Mouse (Mus musculus) T-helper 17 cell (primary cell): Measurements from ENCODE around the gene Esm1.

Experiments used
- in situ Hi-C, 2 experiments: fragments of 300-600 bp; cut with MboI, MseI; formaldehyde crosslinking; loops; 1 replicate in 1 of 2; 2 replicates in 1 of 2; pipeline ENCODE4 v1.15.1; 2025; ENCODE audit warnings: high pct_unique_total_duplicates in 2 of 2

Esm1 gene

GRCm38 (mm10) chr13:113209624-113210023, at the start of gene Esm1:
Gene Esm1 (plus strand): TSS chr13:113209659.
- in situ Hi-C loops = loop anchor here in 1 of 2 experiments (5.0 kb wide), 1 partner anchor 42 kb away; no protein-coding TSS in a partner anchor

GRCm38 (mm10) chr13:113164252-113165005, 45.0 kb upstream of the Esm1 start:
- in situ Hi-C loops = loop anchor here in 1 of 2 experiments (5.0 kb wide), 1 partner anchor 43 kb away; the partner anchor contains the start of gene Esm1

DNA sequence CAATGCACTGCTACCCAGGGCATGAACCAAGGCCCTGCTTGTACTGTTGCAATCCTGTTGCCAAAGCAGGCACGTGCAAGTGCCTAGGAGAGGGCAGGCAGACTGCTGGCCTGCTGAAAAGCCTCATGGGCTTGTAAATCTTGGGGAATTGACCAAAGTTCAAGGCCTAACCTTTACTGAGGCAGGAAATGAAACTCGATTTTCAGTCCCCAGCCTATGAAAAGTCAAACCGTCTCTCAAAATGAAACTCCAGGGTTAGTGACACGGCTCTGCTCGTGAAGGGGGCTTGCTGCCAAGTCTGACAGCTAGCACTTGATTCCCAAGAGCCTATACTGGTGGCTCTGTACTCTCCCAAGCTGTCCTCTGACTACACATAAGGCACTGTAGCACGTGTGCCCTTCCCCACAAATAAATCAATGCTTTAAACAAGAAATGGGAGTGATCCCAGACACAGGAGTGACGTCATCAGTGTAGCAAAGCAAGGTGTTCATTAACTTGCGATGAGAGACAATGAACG, 41.4 kb upstream of the Esm1 start:
- in situ Hi-C loops = loop anchor here in 1 of 2 experiments (5.0 kb wide), 1 partner anchor 39 kb away; the partner anchor contains the start of gene Esm1

DNA sequence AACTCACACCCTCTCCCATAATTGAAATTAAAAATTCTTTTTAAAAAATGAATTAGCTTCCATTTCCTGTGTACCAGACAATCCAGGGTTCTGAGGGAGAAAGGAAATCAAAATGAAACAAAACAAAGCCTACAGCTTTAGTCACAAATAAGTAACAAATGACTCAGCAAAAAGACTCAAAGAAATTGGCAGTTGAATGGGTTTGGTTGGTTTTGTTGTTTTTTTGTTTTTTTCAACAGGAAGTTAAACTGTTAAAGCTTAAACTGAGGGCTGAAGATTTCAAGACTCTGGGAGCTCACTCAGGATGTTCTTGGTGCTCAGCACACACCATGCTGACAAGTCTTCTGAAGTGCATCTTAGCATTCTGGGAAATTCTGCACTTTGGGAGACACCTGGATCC, 39.2 kb upstream of the Esm1 start:
- in situ Hi-C loops = no loop called here

GRCm38 (mm10) chr13:113174162-113174561, 35.3 kb upstream of the Esm1 start:
- in situ Hi-C loops = no loop called here

- in situ Hi-C loops = no loop called here
Measured at GRCm38 (mm10) chr13:113183310-113183709, 26.1 kb upstream of the Esm1 start.

DNA sequence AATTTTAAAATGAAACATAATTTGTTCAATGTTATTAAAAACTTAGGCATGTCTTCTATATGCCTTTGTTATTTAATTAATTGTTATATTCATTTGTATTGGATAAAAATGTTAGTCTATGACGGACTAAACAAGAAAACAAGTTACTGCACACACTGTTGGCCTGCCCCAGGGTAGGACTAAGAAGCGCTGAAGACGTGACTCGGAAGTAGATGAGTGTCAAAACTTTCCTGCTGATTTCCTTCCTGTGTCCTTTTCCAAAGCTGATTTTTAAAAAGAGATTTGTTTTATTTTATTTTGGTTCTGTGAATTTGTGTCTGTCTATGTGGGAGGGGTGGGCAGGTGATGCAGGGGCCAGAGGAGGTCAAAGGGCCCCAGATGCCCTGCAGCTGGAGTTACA, 25.7 kb upstream of the Esm1 start:
- in situ Hi-C loops = no loop called here

- in situ Hi-C loops = no loop called here
Measured at GRCm38 (mm10) chr13:113196808-113197674, 12.4 kb upstream of the Esm1 start.

- in situ Hi-C loops = no loop called here
Measured at GRCm38 (mm10) chr13:113197872-113198502, 11.5 kb upstream of the Esm1 start.

DNA sequence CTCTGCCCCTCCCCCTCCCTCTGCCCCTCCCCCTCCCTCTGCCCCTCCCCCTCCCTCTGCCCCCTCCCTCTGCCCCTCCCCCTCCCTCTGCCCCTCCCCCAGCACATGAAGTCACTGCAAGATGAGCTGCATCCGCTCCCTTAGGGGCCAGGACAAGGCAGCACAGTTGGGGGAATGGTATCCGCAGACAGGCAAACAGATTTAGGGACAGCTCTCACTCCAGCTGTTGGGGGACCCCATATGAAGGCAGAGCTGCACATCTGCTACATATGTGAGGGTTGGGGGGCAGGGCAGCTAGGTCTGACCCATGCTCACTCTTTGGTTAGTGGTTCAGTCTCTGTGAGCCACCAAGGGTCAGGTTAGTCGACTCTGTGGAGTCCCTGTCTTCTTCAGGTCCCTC, 10.1 kb upstream of the Esm1 start:
- in situ Hi-C loops = no loop called here

DNA sequence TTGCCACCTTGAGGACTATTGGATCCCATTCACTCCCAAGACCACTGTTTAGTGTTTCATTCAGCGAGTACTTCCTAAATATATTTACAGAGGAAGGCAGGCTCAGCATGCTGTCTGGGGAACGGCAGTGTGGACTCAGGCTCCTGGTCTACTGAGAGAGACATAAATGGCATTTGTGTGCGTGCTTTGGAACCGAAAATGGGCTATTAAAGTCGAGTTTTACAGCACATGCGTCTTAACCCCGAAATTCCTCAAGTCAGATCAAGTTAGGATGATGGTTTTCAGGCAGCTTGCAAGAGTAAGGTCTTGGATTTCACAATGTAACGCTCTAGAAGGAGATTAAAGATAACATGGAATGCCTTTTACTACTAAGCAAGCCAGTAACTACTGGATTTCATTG, 8.7 kb upstream of the Esm1 start:
- in situ Hi-C loops = no loop called here

GRCm38 (mm10) chr13:113201631-113202030, 7.8 kb upstream of the Esm1 start:
- in situ Hi-C loops = no loop called here

DNA sequence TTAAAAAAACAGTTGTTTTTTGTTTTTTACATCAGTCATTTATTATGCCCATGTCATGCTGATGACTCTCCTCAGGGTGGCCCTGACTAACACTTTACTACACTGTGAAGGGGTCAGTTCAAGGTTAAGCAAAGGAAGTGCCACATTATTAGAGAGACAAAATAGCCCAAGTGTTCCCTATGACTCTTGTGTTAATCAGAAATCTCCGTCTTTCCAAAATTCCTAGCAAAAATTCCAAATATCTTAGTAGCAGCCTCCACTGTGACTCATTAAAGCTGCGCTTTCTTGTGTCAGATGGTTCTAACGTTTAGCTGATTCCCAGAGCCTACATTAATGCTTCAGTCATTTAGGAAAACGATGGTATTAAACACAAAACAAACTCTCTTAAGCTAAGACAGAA, 7.3 kb upstream of the Esm1 start:
- in situ Hi-C loops = no loop called here

DNA sequence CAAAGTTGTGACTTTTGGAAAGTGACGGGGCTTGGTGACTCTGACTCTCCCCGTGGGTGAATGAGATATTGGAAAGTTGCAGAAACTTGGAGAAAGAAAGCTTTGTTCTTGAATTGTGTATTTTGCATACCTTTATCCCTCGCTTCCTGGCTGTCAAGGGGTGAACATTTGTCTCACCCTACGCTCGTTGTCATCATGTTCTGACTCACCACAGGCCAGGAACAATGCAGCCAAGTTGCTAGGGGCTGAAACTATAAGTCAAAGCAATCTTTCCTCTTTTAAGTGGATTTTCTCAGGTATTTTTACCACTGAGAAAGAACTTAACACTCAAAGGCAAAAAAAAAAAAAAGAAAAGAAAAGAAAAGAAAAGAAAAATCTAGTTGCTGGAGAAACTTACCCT, 6.3 kb upstream of the Esm1 start:
- in situ Hi-C loops = no loop called here

GRCm38 (mm10) chr13:113205346-113205745, 4.1 kb upstream of the Esm1 start:
- in situ Hi-C loops = loop anchor here in 1 of 2 experiments (5.0 kb wide), 1 partner anchor 38 kb away; no protein-coding TSS in a partner anchor

DNA sequence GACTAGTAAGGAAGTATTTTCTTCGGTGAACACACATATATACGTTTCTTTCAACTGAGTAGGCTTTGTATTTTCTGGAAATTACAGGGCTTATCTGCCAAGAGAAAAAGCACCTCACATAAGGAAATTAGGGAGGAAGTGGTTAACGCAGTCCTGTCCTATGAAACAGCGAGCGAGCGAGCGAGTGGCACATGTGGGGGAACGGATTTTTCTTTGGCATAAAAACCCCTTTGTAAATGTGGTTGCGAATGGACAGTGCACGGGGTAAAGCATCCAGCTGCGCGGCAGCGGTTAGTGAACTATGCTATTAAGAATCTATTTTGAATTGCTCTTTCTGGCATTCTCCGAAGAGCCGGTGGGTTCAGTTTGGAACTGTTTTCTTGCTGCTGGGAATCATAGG, 1.9 kb downstream of the Esm1 start:
- in situ Hi-C loops = no loop called here

DNA sequence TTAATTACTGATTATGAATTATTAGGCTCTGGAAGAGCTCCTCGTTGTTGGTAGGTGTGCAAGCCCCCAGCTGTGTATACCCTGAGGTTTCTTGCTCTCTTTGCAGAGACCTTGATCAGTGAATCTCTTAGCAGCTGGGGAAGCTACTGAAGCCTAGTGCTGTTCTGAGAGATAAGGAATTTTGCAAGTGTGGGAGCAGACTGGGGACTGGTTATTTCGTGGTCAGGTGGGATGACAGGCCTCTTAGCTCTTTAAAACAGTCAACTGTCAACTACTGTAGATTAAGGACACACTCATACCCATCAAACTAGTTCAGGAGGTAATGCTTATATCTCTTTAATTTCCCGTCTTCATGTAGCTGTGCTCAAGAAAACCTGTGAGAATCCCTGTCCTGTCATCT, 2.9 kb downstream of the Esm1 start:
- in situ Hi-C loops = no loop called here

GRCm38 (mm10) chr13:113213865-113214264, 4.4 kb downstream of the Esm1 start:
- in situ Hi-C loops = no loop called here

- in situ Hi-C loops = no loop called here
Measured at GRCm38 (mm10) chr13:113221851-113222250, 12.4 kb downstream of the Esm1 start.

DNA sequence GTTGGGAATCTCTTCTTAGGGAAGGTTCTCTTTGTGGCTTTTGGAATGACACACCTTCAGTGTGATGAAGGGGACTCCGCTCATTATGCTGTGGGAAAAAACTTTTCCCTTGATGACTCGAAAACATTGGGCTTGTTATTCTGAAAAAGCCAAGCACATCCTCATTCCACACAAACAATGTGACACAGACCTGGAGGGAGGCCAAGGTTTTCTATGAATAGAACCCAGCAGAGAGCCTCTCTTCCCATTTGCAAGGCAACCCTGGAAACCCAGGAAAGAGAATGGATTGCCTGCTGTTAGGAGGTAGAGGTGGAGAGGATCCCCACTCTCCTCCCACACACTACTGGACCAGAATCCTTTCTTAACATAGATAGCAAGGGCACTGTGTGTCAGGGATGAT, 14.6 kb downstream of the Esm1 start:
- in situ Hi-C loops = no loop called here

DNA sequence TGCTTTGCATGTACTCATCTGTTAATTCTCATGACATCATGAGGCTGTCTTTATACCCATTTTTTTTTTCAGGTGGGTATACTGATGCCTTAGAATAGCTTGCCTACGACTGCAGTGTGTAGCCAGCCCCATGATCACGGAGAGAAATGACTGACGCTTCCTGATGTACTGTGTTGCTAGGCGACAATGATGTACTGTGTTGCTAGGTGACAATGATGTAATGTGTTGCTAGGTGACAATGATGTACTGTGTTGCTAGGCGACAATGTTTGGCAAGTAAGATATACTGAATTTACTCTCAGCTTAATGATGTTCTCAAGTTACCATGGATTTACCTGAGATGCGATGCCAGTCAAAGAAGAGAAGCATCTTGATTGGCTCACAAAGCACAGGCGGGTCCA, 16.4 kb downstream of the Esm1 start, which contains the start of gene Gzmk:
Gzmk (minus strand) TSS at position 98 of the 400 bp plus-strand sequence.
- in situ Hi-C loops = no loop called here

DNA sequence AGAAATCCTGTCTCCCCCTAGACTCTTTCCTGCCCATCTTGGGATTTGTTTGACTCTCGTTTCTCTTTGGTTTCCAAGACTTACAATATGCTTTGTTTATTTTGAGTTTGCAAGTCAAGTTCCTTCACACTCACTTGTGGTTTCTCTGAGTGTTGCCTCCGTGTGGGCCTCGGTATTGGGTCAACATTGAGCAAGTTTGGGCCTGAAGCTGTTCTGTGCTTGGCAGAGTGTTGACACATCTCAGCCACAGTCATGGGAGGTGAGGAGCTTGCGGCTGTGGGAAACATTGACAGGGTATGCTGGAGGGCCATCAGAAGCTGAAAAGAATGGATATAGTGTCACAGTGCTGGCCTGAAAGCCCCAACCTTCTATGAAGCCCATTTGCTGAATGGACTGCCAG, 17.6 kb downstream of the Esm1 start:
- in situ Hi-C loops = no loop called here
